Mouse (Mus musculus): ENCODE results near the gene Srpk1. TPM values are rescaled to one million over a fixed set of nuclear protein-coding genes. Genes with fewer than 3 reads are reported as not detected.

The Srpk1 gene
- polyA plus RNA-seq, 1 experiment from 2014 or later = 79.5 TPM

DNA sequence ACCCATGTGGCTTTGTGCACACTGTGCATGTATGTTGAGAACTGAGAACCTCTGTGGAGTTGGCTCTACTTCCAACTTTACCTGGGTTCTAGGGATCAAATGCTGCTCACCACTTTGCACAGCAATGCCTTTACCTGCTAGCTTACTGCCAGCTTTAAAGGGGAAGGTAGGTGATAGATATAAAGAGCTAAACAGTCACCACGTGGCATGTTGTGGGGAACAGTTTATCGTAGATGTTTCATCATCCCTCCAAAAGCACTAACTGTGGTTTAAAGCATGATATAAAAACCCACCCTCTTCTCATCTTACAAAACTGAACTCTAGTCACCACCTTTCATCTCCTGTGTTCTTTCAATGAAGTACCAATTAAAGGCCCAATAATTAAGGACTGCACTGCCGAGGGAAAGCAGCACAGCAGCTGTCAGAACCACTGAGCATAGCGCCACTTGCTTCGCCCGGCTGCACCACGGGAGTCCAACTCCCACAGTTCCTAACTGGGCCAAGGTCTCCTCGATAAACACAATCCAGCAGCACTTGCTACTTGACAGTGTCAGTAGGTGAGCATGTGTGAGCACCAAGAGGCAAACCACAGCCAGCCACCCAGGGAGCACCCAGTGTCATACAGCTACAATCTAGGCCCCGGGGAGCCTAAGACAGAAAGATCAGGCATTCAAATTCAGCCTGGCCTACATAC, 20.8 kb downstream of the Srpk1 start:
- H3K4me2 ChIP-seq = no peak overlapping the region
- H3K27me3 ChIP-seq (ENCODE audit: control insufficient read depth, insufficient read depth, low read length) = no peaks in the 10 kb centered on the region
- H3K36me3 ChIP-seq (ENCODE audit: control insufficient read depth, insufficient read depth, low read length) = peaks cover 51% of the 10 kb centered on the region
- no peak overlapping the region for H3K4me3 ChIP-seq (ENCODE audit: low read depth, low read length)
- ATAC-seq (replicated peaks; ENCODE audit: insufficient number of reproducible peaks, low FRiP score, low TSS enrichment) = no peak
- H3K4me1 ChIP-seq (ENCODE audit: control insufficient read depth, insufficient read depth, low read length) = no peaks in the 10 kb centered on the region
- H3K9ac ChIP-seq (ENCODE audit: low read depth, low read length) = no peak overlapping the region
- WGBS (ENCODE audit: insufficient replicate concordance) = 91% methylated on average over 9 of the region's 9 CpGs
- H3K27ac ChIP-seq (ENCODE audit: low read depth, low read length) = no peak overlapping the region
- no peaks in the 10 kb centered on the region for H3K9me3 ChIP-seq (replicated peaks; ENCODE audit: control insufficient read depth, low read length)

DNA sequence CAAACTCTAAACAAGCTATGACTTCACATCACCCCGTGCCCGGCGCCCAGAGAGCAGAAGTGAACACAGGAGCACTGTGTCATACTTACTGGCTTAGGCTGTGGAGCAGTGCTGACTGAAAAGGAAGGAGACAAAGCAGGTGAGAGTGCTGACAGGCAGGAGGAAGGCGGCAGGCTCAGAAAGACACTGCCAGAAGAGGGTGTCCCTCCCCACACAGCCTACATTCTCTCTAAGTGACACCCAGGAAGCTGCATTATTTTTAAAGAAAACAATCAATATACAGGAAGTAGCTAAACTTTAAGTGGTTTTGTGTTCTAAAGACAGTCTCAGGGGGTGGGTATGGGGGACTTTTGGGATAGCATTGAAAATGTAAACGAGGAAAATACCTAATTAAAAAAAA, 21.7 kb downstream of the Srpk1 start:
- H3K4me1 ChIP-seq (ENCODE audit: control insufficient read depth, insufficient read depth, low read length) = no peaks in the 10 kb centered on the region
- H3K4me2 ChIP-seq = no peak overlapping the region
- WGBS (ENCODE audit: insufficient replicate concordance) = 80% methylated on average over 5 of the region's 5 CpGs
- ATAC-seq (replicated peaks; ENCODE audit: insufficient number of reproducible peaks, low FRiP score, low TSS enrichment) = no peak
- H3K9ac ChIP-seq (ENCODE audit: low read depth, low read length) = no peak overlapping the region
- no peaks in the 10 kb centered on the region for H3K9me3 ChIP-seq (replicated peaks; ENCODE audit: control insufficient read depth, low read length)
- H3K27ac ChIP-seq (ENCODE audit: low read depth, low read length) = no peak overlapping the region
- no peaks in the 10 kb centered on the region for H3K27me3 ChIP-seq (ENCODE audit: control insufficient read depth, insufficient read depth, low read length)
- peaks cover 52% of the 10 kb centered on the region for H3K36me3 ChIP-seq (ENCODE audit: control insufficient read depth, insufficient read depth, low read length)
- H3K4me3 ChIP-seq (ENCODE audit: low read depth, low read length) = no peak overlapping the region

DNA sequence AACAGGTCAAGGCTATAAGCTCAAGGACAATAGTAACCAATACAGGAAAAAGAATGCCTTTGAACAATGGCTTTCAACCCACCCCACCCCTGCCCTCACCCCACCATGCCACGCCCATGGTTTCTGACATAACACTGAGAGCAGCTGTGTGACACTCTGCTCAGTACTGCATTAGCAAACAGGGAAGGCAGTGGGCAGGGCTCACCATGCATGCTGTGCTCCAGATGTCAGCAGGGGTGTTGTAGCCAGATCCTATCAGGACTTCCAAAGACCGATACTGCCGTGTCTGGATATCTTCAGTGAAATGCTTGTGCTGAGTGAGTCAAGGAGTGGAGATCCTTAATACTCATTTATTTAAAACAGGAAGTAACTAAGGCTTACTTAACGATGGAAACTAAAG, 28.5 kb downstream of the Srpk1 start:
- H3K27me3 ChIP-seq (ENCODE audit: control insufficient read depth, insufficient read depth, low read length) = no peaks in the 10 kb centered on the region
- no peaks in the 10 kb centered on the region for H3K9me3 ChIP-seq (replicated peaks; ENCODE audit: control insufficient read depth, low read length)
- H3K36me3 ChIP-seq (ENCODE audit: control insufficient read depth, insufficient read depth, low read length) = peaks cover 21% of the 10 kb centered on the region
- H3K4me1 ChIP-seq (ENCODE audit: control insufficient read depth, insufficient read depth, low read length) = no peaks in the 10 kb centered on the region
- no peak for ATAC-seq (replicated peaks; ENCODE audit: insufficient number of reproducible peaks, low FRiP score, low TSS enrichment)
- whole genome bisulfite sequencing (ENCODE audit: insufficient replicate concordance) = 47% methylated on average over 4 of the region's 4 CpGs
- H3K27ac ChIP-seq (ENCODE audit: low read depth, low read length) = no peak overlapping the region
- no peak overlapping the region for H3K4me3 ChIP-seq (ENCODE audit: low read depth, low read length)
- H3K9ac ChIP-seq (ENCODE audit: low read depth, low read length) = no peak overlapping the region
- no peak overlapping the region for H3K4me2 ChIP-seq

DNA sequence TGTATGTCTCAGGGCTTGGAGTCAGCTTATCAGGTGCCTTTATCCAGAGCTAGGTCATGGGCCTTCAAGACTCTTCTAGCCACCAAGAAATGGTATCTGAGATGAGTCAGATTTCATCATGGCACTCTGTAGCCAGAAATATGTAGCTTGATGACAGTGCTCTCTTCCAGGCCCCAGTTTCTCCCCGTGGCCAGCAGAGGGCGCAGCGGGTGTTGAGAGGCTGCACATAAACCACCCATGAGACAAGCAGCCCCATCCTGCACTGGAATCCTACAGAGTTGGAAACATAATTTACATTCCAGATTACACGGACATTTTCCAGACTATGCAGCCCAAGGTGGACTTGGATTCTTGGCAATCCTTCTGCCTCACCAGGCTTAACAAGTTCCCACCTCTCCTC, 29.5 kb downstream of the Srpk1 start:
- 23% methylated on average over 4 of the region's 4 CpGs for WGBS (ENCODE audit: insufficient replicate concordance)
- Histone ChIP-seq H3K9me3 (replicated peaks; ENCODE audit: control insufficient read depth, low read length) (no peaks in the 10 kb centered on the region), H3K9ac (ENCODE audit: low read depth, low read length) (no peak overlapping the region), H3K4me1 (ENCODE audit: control insufficient read depth, insufficient read depth, low read length) (no peaks in the 10 kb centered on the region), H3K27me3 (ENCODE audit: control insufficient read depth, insufficient read depth, low read length) (no peaks in the 10 kb centered on the region), H3K4me3 (ENCODE audit: low read depth, low read length) (no peak overlapping the region), H3K4me2 (no peak overlapping the region), H3K27ac (ENCODE audit: low read depth, low read length) (no peak overlapping the region), H3K36me3 (ENCODE audit: control insufficient read depth, insufficient read depth, low read length) (peaks cover 20% of the 10 kb centered on the region)
- ATAC-seq (replicated peaks; ENCODE audit: insufficient number of reproducible peaks, low FRiP score, low TSS enrichment) = no peak

DNA sequence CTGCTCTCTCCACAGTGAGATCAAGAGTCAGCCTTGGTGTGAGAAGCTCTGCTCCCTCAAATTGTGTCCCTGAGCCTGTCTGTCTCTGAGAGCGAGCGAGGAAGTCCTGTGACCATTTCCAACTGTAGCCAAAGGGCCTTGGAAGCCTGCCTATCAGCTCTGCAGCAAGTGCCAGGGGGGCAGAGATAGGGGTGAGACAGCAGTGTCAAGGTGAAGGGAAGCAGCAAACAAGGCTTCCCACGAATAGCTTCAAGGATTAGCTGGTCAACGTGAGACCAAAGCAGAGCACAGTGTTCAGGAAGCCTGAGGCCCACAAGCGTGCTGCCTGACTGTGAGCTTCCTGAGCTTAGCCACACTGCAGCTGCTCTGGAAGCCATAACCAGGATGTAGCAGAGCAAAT, 31.0 kb downstream of the Srpk1 start:
- no peaks in the 10 kb centered on the region for H3K9me3 ChIP-seq (replicated peaks; ENCODE audit: control insufficient read depth, low read length)
- H3K9ac ChIP-seq (ENCODE audit: low read depth, low read length) = no peak overlapping the region
- 63% methylated on average over 5 of the region's 5 CpGs for WGBS (ENCODE audit: insufficient replicate concordance)
- no peak overlapping the region for H3K27ac ChIP-seq (ENCODE audit: low read depth, low read length)
- no peak overlapping the region for H3K4me2 ChIP-seq
- ATAC-seq (replicated peaks; ENCODE audit: insufficient number of reproducible peaks, low FRiP score, low TSS enrichment) = no peak
- no peaks in the 10 kb centered on the region for H3K27me3 ChIP-seq (ENCODE audit: control insufficient read depth, insufficient read depth, low read length)
- no peaks in the 10 kb centered on the region for H3K4me1 ChIP-seq (ENCODE audit: control insufficient read depth, insufficient read depth, low read length)
- H3K36me3 ChIP-seq (ENCODE audit: control insufficient read depth, insufficient read depth, low read length) = peaks cover 20% of the 10 kb centered on the region
- no peak overlapping the region for H3K4me3 ChIP-seq (ENCODE audit: low read depth, low read length)

DNA sequence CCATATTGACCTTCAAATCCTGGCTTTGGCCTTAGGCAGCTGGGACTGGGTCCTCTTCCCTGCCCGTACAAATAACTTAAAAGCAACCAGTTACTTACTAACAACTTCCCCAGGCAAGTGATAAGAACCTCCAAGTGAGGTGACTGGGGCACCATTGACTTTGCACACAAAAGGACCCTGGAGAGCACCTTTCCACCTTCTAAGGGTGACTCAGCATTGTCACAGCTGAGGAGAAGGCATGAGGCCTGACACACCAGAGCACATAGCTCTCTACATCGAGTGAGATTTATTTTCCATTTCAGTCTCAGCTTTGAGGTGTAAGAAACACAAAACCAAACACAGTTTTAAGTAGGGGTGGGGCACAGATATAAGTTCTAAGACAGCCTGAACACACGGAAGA, 31.9 kb downstream of the Srpk1 start:
- H3K4me3 ChIP-seq (ENCODE audit: low read depth, low read length) = no peak overlapping the region
- ATAC-seq (replicated peaks; ENCODE audit: insufficient number of reproducible peaks, low FRiP score, low TSS enrichment) = no peak
- no peaks in the 10 kb centered on the region for H3K9me3 ChIP-seq (replicated peaks; ENCODE audit: control insufficient read depth, low read length)
- WGBS (ENCODE audit: insufficient replicate concordance) = 88% methylated on average over 3 of the region's 3 CpGs
- peaks cover 20% of the 10 kb centered on the region for H3K36me3 ChIP-seq (ENCODE audit: control insufficient read depth, insufficient read depth, low read length)
- H3K27me3 ChIP-seq (ENCODE audit: control insufficient read depth, insufficient read depth, low read length) = no peaks in the 10 kb centered on the region
- H3K27ac ChIP-seq (ENCODE audit: low read depth, low read length) = no peak overlapping the region
- no peaks in the 10 kb centered on the region for H3K4me1 ChIP-seq (ENCODE audit: control insufficient read depth, insufficient read depth, low read length)
- no peak overlapping the region for H3K4me2 ChIP-seq
- H3K9ac ChIP-seq (ENCODE audit: low read depth, low read length) = no peak overlapping the region

DNA sequence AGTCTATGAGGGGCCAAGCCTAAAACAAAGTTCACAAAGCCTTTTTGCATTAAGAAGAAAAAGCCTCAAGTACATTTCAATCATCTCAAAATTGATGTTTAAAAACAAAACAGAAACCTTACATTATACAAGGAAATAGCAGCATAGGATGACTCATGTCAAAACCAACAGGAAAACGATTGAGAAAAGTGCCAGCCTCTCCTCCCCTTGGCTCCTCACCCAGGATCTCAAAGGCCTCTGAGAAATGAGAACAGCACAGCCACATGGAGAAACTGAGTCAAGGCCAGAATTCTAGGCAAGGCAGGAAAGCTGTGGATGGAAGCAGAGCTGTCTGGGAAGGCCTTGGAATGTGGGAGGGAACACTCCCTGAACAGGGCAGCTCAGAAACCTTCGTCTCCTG, 33.9 kb downstream of the Srpk1 start:
- no peak overlapping the region for H3K4me2 ChIP-seq
- no peak overlapping the region for H3K27ac ChIP-seq (ENCODE audit: low read depth, low read length)
- no peaks in the 10 kb centered on the region for H3K4me1 ChIP-seq (ENCODE audit: control insufficient read depth, insufficient read depth, low read length)
- H3K27me3 ChIP-seq (ENCODE audit: control insufficient read depth, insufficient read depth, low read length) = no peaks in the 10 kb centered on the region
- no peaks in the 10 kb centered on the region for H3K9me3 ChIP-seq (replicated peaks; ENCODE audit: control insufficient read depth, low read length)
- H3K9ac ChIP-seq (ENCODE audit: low read depth, low read length) = no peak overlapping the region
- H3K4me3 ChIP-seq (ENCODE audit: low read depth, low read length) = no peak overlapping the region
- 74% methylated on average over 2 of the region's 2 CpGs for WGBS (ENCODE audit: insufficient replicate concordance)
- peaks cover 19% of the 10 kb centered on the region for H3K36me3 ChIP-seq (ENCODE audit: control insufficient read depth, insufficient read depth, low read length)
- ATAC-seq (replicated peaks; ENCODE audit: insufficient number of reproducible peaks, low FRiP score, low TSS enrichment) = no peak

DNA sequence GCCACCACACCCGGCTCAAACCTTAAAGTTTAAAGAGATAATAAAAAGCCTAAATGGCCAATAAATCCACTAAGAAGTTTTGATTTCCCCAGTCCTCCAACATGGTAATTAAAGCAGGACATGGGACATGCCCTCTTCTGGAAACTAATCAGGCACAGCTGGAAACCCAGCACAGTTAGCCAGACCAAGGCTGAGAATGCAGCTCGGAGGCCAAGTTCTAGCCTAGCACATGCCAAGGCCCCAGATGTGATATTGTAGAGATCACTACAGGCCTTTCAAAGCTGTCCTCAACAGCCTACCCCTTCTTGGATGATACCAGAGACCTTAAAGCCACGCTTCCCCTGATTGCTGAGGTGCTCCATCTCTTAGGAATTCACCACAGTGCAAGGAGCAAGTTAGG, 36.0 kb downstream of the Srpk1 start:
- 81% methylated on average over 3 of the region's 3 CpGs for WGBS (ENCODE audit: insufficient replicate concordance)
- Histone ChIP-seq H3K4me2 (no peak overlapping the region), H3K27ac (ENCODE audit: low read depth, low read length) (no peak overlapping the region), H3K9me3 (replicated peaks; ENCODE audit: control insufficient read depth, low read length) (no peaks in the 10 kb centered on the region), H3K4me1 (ENCODE audit: control insufficient read depth, insufficient read depth, low read length) (no peaks in the 10 kb centered on the region), H3K4me3 (ENCODE audit: low read depth, low read length) (no peak overlapping the region), H3K36me3 (ENCODE audit: control insufficient read depth, insufficient read depth, low read length) (peaks cover 10% of the 10 kb centered on the region; the same call in 1 of the 2 replicates), H3K27me3 (ENCODE audit: control insufficient read depth, insufficient read depth, low read length) (no peaks in the 10 kb centered on the region), H3K9ac (ENCODE audit: low read depth, low read length) (no peak overlapping the region)
- no peak for ATAC-seq (replicated peaks; ENCODE audit: insufficient number of reproducible peaks, low FRiP score, low TSS enrichment)

DNA sequence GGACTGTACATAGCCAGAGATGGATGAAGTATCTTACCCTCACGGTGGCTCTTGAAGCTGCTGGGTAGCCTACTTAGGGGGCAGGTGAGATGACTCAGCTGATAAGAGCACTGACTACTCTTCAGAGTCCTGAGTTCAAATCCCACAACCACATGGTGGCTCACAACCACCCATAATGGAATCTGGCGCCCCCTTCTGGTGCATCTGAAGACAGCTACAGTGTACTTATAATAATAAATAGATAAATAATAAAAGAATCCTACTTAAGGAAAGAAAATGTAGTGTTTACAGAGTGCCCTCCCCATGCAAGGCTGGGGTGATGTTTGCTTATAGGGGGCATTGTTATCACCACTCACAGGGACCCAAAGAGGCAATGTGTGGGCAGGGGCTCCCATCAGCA, 41.5 kb downstream of the Srpk1 start:
- 50% methylated on average over 2 of the region's 2 CpGs for WGBS (ENCODE audit: insufficient replicate concordance)
- Histone ChIP-seq H3K36me3 (ENCODE audit: control insufficient read depth, insufficient read depth, low read length) (no peaks in the 10 kb centered on the region), H3K9me3 (replicated peaks; ENCODE audit: control insufficient read depth, low read length) (no peaks in the 10 kb centered on the region), H3K4me2 (no peak overlapping the region), H3K27ac (ENCODE audit: low read depth, low read length) (no peak overlapping the region), H3K4me3 (ENCODE audit: low read depth, low read length) (no peak overlapping the region), H3K9ac (ENCODE audit: low read depth, low read length) (no peak overlapping the region), H3K27me3 (ENCODE audit: control insufficient read depth, insufficient read depth, low read length) (no peaks in the 10 kb centered on the region), H3K4me1 (ENCODE audit: control insufficient read depth, insufficient read depth, low read length) (no peaks in the 10 kb centered on the region)
- ATAC-seq (replicated peaks; ENCODE audit: insufficient number of reproducible peaks, low FRiP score, low TSS enrichment) = no peak
